Mouse (Mus musculus) T-helper 1 cell (primary cell): Measurements from ENCODE around the gene Selenoh.
"Not testable (repeated sequence)": the region's sequence is repeated elsewhere in the genome, so short reads cannot be mapped to it uniquely, and the experiment has no call there.

Experiments used
- in situ Hi-C: fragments of 300-600 bp; cut with MboI, MseI; formaldehyde crosslinking; loops from one replicate; pipeline ENCODE4 v1.15.1; 2025; ENCODE audit warnings: high pct_unique_total_duplicates

Selenoh gene

GRCm38 (mm10) chr2:84677270-84677967 is 6.8 kb upstream of the Selenoh start:
- in situ Hi-C loops = loop anchor here (5.0 to 25.0 kb wide), 2 partner anchors 35 to 1015 kb away; no protein-coding TSS in a partner anchor

GRCm38 (mm10) chr2:84671535-84671934 is 965 bp upstream of the Selenoh start:
- in situ Hi-C loops = not testable (repeated sequence)

- in situ Hi-C loops = loop anchor here (5.0 kb wide), 2 partner anchors 53 to 208 kb away; no protein-coding TSS in a partner anchor
Measured at GRCm38 (mm10) chr2:84669828-84670568, 572 bp downstream of the Selenoh start.

GRCm38 (mm10) chr2:84666081-84666480 is 4.5 kb downstream of the Selenoh start:
- in situ Hi-C loops = loop anchor here (5.0 kb wide), 2 partner anchors 49 to 204 kb away; no protein-coding TSS in a partner anchor

- in situ Hi-C loops = no loop called here
Measured at GRCm38 (mm10) chr2:84662866-84663265, 7.7 kb downstream of the Selenoh start.

GRCm38 (mm10) chr2:84660253-84660652 is 10.3 kb downstream of the Selenoh start:
- in situ Hi-C loops = no loop called here

GRCm38 (mm10) chr2:84658806-84659205 is 11.8 kb downstream of the Selenoh start, which contains the start of gene Btbd18:
Btbd18 (plus strand) TSS chr2:84659079.
- in situ Hi-C loops = no loop called here

- in situ Hi-C loops = no loop called here
Measured at GRCm38 (mm10) chr2:84655864-84656263, 14.7 kb downstream of the Selenoh start.

- in situ Hi-C loops = no loop called here
Measured at GRCm38 (mm10) chr2:84653354-84653753, 17.2 kb downstream of the Selenoh start.

- in situ Hi-C loops = no loop called here
Measured at GRCm38 (mm10) chr2:84650464-84651195, 19.9 kb downstream of the Selenoh start, which contains the start of gene Ctnnd1. Ctnnd1 (minus strand) TSS chr2:84650765.

- in situ Hi-C loops = loop anchor here (25.0 kb wide), 1 partner anchor 687 kb away; the partner anchor contains the start of genes Gm13693, Gm13695, Gm13696 and Gm13698
Measured at GRCm38 (mm10) chr2:84649674-84650073, 20.9 kb downstream of the Selenoh start.

GRCm38 (mm10) chr2:84648369-84648768 is 22.2 kb downstream of the Selenoh start:
- in situ Hi-C loops = loop anchor here (25.0 kb wide), 1 partner anchor 686 kb away; the partner anchor contains the start of genes Gm13693, Gm13695, Gm13696 and Gm13698

- in situ Hi-C loops = loop anchor here (25.0 kb wide), 1 partner anchor 685 kb away; the partner anchor contains the start of genes Gm13693, Gm13695, Gm13696 and Gm13698
Measured at GRCm38 (mm10) chr2:84647051-84647568, 23.5 kb downstream of the Selenoh start.

GRCm38 (mm10) chr2:84646138-84646537 is 24.4 kb downstream of the Selenoh start:
- in situ Hi-C loops = loop anchor here (25.0 kb wide), 1 partner anchor 684 kb away; the partner anchor contains the start of genes Gm13693, Gm13695, Gm13696 and Gm13698

GRCm38 (mm10) chr2:84640833-84641232 is 29.7 kb downstream of the Selenoh start:
- in situ Hi-C loops = loop anchor here (25.0 kb wide), 1 partner anchor 679 kb away; the partner anchor contains the start of genes Gm13693, Gm13695, Gm13696 and Gm13698

GRCm38 (mm10) chr2:84638428-84639220 is 31.9 kb downstream of the Selenoh start:
- in situ Hi-C loops = loop anchor here (25.0 kb wide), 1 partner anchor 676 kb away; the partner anchor contains the start of genes Gm13693, Gm13695, Gm13696 and Gm13698

GRCm38 (mm10) chr2:84637452-84638165 is 33.0 kb downstream of the Selenoh start:
- in situ Hi-C loops = loop anchor here (25.0 kb wide), 1 partner anchor 675 kb away; the partner anchor contains the start of genes Gm13693, Gm13695, Gm13696 and Gm13698

- in situ Hi-C loops = loop anchor here (25.0 kb wide), 1 partner anchor 674 kb away; the partner anchor contains the start of genes Gm13693, Gm13695, Gm13696 and Gm13698
Measured at GRCm38 (mm10) chr2:84636231-84636741, 34.3 kb downstream of the Selenoh start.

- in situ Hi-C loops = loop anchor here (25.0 kb wide), 1 partner anchor 673 kb away; the partner anchor contains the start of genes Gm13693, Gm13695, Gm13696 and Gm13698
Measured at GRCm38 (mm10) chr2:84635611-84636010, 35.0 kb downstream of the Selenoh start.
